Mouse (Mus musculus) liver, embryonic 15.5 days (tissue): ENCODE data around the gene Pagr1a. TPM values are rescaled to one million over a fixed set of nuclear protein-coding genes. Genes with fewer than 3 reads are reported as not detected.

ENCODE experiments used
- ATAC-seq: fragments of 200-750 bp; cut with Nextera tagmentation; 2 replicates; pipeline ENCODE4 v1.8.0; 2017; ENCODE audit warnings: moderate number of reproducible peaks, mild to moderate bottlenecking, moderate library complexity; ENCODE audit not compliant: insufficient read depth
- H3K27ac ChIP-seq: fragments of 300-500 bp; sonication (generic); replicated peaks from 2 replicates; pipeline ENCODE4 v1.5.1; 2015; ENCODE audit warnings: mild to moderate bottlenecking, inconsistent platforms
- H3K27me3 ChIP-seq: fragments of 300-500 bp; sonication (generic); 2 replicates; pipeline ENCODE4 v1.6.1; 2015; ENCODE audit warnings: mild to moderate bottlenecking, inconsistent platforms
- H3K36me3 ChIP-seq: fragments of 300-500 bp; sonication (generic); replicated peaks from 2 replicates; pipeline ENCODE4 v1.6.1; 2015; ENCODE audit warnings: moderate library complexity, mild to moderate bottlenecking, inconsistent platforms
- H3K4me1 ChIP-seq: fragments of 300-500 bp; sonication (generic); replicated peaks from 2 replicates; pipeline ENCODE4 v1.6.1; 2015; ENCODE audit warnings: inconsistent platforms
- H3K4me2 ChIP-seq: fragments of 300-500 bp; sonication (generic); 2 replicates; pipeline ENCODE4 v1.6.1; 2015; ENCODE audit warnings: moderate library complexity, mild to moderate bottlenecking, inconsistent platforms
- H3K4me3 ChIP-seq: fragments of 300-500 bp; sonication (generic); replicated peaks from 2 replicates; pipeline ENCODE4 v1.5.1; 2015; ENCODE audit warnings: mild to moderate bottlenecking, inconsistent platforms
- H3K9ac ChIP-seq: fragments of 300-500 bp; sonication (generic); 2 replicates; pipeline ENCODE4 v1.6.1; 2015; ENCODE audit warnings: moderate library complexity, mild to moderate bottlenecking, inconsistent platforms
- H3K9me3 ChIP-seq: fragments of 300-500 bp; sonication (generic); replicated peaks from 2 replicates; pipeline ENCODE4 v1.6.1; 2016; ENCODE audit warnings: inconsistent platforms
- WGBS: fragments of 180-500 bp; shearing (Covaris S2); methylation state at CpG from one replicate; pipeline ENCODE4 v1.1.7; 2015; ENCODE audit warnings: mixed read lengths; ENCODE audit not compliant: insufficient replicate concordance; 5-methylcytosine and 5-hydroxymethylcytosine counted together
- microRNA-seq: library from miRNA; unstranded; fragments of <30 nt; microRNA quantifications from one replicate; pipeline ENCODE4, GENCODE M21; 2016
- polyA plus RNA-seq: library from polyadenylated mRNA; unstranded; fragments of >200 nt; fragmentation: Nextera tagmentation; extraction: Ambion mirVana; gene quantifications from 2 replicates; pipeline ENCODE4 v1.2.1, GENCODE M21; 2015

Gene Pagr1a
- polyA plus RNA-seq, 1 experiment from 2014 or later: 32.8 TPM

DNA sequence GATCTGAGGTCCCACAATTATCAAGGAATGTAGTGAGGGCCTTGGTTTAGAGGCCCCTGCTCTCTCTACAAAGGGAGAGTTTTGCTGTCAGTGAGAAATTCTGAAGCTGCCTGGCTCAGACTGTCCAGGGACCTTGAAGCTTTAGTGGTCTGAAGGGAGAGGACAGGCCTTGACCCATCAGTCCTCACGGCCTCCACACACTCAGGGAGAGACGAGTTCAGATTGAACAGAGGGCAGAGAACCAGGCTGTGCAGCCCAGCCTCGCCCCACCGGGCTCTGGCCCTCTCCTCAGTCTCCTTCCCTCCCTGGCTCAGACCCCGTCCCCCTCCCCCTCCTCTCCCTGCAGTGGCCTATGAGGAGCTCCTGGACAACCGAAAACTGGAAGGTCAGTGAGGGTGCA, 49.8 kb downstream of the Pagr1a start:
- Histone ChIP-seq H3K4me1 (no peaks in the 10 kb centered on the region), H3K27me3 (peaks cover 19% of the 10 kb centered on the region), H3K27ac (no peak overlapping the region), H3K9ac (no peak overlapping the region), H3K4me2 (no peak overlapping the region), H3K9me3 (no peaks in the 10 kb centered on the region), H3K36me3 (no peaks in the 10 kb centered on the region), H3K4me3 (no peak overlapping the region)
- ATAC-seq: no peak
- 67% methylated on average over 6 of the region's 6 CpGs for WGBS

DNA sequence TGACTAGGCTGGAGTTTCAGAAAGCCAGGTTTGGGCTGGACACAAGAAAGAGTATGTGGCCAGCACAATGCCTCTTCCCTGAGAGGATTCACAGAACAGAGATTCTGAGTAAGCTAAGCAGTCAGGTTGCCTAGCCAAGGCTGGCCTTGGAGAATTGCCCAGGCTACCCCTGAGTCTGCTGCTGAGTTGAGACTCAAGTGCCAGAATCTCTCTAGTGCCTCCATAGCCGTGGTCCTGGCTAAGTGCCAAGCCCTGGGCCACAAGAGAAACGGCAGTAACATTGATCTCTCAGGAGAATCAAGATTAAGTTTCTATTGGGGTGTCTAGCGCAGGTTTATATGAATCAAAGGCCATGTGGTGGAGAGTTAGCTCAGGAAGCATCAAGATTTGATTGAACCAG, 51.6 kb downstream of the Pagr1a start:
- peaks cover 24% of the 10 kb centered on the region for H3K27me3 ChIP-seq
- no peaks in the 10 kb centered on the region for H3K9me3 ChIP-seq
- ATAC-seq: no peak
- no peaks in the 10 kb centered on the region for H3K4me1 ChIP-seq
- no peak overlapping the region for H3K4me2 ChIP-seq
- no peaks in the 10 kb centered on the region for H3K36me3 ChIP-seq
- no peak overlapping the region for H3K4me3 ChIP-seq
- 42% methylated on average over 3 of the region's 3 CpGs for WGBS
- no peak overlapping the region for H3K27ac ChIP-seq
- no peak overlapping the region for H3K9ac ChIP-seq

Small RNAs within 50 kb of the gene (microRNA-seq; reads per million reads assigned to microRNA genes)
- gene Gm44343: not detected

Other genes with a start within 250 kb of the Pagr1a start
- 103 and 119 TPM in 2 replicates for gene Ypel3, start 240.4 kb downstream of the Pagr1a start, polyA plus RNA-seq
- 0.50 and 0.79 TPM in 2 replicates for gene Tbx6, start 235.9 kb downstream of the Pagr1a start, polyA plus RNA-seq
- 107 and 113 TPM in 2 replicates for gene Ppp4c, start 224.9 kb downstream of the Pagr1a start, polyA plus RNA-seq
- gene Fam57b, start 219.7 kb downstream of the Pagr1a start, polyA plus RNA-seq: not detected in 2 replicates
- gene 4930451I11Rik, start 185.7 kb downstream of the Pagr1a start, polyA plus RNA-seq: not detected in 2 replicates
- 0.09 TPM in 1 of 2 replicates, not detected in the other for gene Doc2a, start 169.9 kb downstream of the Pagr1a start, polyA plus RNA-seq
- gene Hirip3, start 155.4 kb downstream of the Pagr1a start, polyA plus RNA-seq: 8.6 and 13.6 TPM in 2 replicates
- 29.4 and 33.9 TPM in 2 replicates for gene Ino80e, start 155.0 kb downstream of the Pagr1a start, polyA plus RNA-seq
- 11.3 and 12.9 TPM in 2 replicates for gene Taok2, start 132.6 kb downstream of the Pagr1a start, polyA plus RNA-seq
- 17.0 and 19.3 TPM in 2 replicates for gene Tmem219, start 94.4 kb downstream of the Pagr1a start, polyA plus RNA-seq
- 4.1 and 5.0 TPM in 2 replicates for gene Kctd13, start 88.5 kb downstream of the Pagr1a start, polyA plus RNA-seq
- not detected in 2 replicates for gene Asphd1, start 67.8 kb downstream of the Pagr1a start, polyA plus RNA-seq
- 0.07 and 0.12 TPM in 2 replicates for gene Sez6l2, start 66.8 kb downstream of the Pagr1a start, polyA plus RNA-seq
- 44.8 and 51.7 TPM in 2 replicates for gene Cdipt, start 41.4 kb downstream of the Pagr1a start, polyA plus RNA-seq
- gene Cdiptos, start 41.3 kb downstream of the Pagr1a start, polyA plus RNA-seq: 0.46 and 0.63 TPM in 2 replicates
- 9.2 TPM in 2 replicates for gene Mvp, start 2.7 kb downstream of the Pagr1a start, polyA plus RNA-seq
- not detected in 2 replicates for gene Pagr1b, start 868 bp downstream of the Pagr1a start, polyA plus RNA-seq
- gene Gm42742, start 3.7 kb upstream of the Pagr1a start, polyA plus RNA-seq: 3.6 and 4.0 TPM in 2 replicates
- gene Prrt2, start 3.9 kb upstream of the Pagr1a start, polyA plus RNA-seq: 0.13 and 0.56 TPM in 2 replicates
- gene Maz, start 9.7 kb upstream of the Pagr1a start, polyA plus RNA-seq: 38.1 and 45.7 TPM in 2 replicates
- gene Kif22, start 25.1 kb upstream of the Pagr1a start, polyA plus RNA-seq: 108 and 111 TPM in 2 replicates
- gene Zg16, start 70.0 kb upstream of the Pagr1a start, polyA plus RNA-seq: 0.24 and 0.33 TPM in 2 replicates
- 8.2 and 9.5 TPM in 2 replicates for gene AI467606, start 74.0 kb upstream of the Pagr1a start, polyA plus RNA-seq
- gene Qprt, start 104.9 kb upstream of the Pagr1a start, polyA plus RNA-seq: 65.5 and 76.7 TPM in 2 replicates
- 6.7 and 6.8 TPM in 2 replicates for gene Spn, start 120.5 kb upstream of the Pagr1a start, polyA plus RNA-seq
- gene Cd2bp2, start 178.7 kb upstream of the Pagr1a start, polyA plus RNA-seq: 18.0 and 21.5 TPM in 2 replicates
- 17.1 and 18.2 TPM in 2 replicates for gene Tbc1d10b, start 191.1 kb upstream of the Pagr1a start, polyA plus RNA-seq
- 67.8 and 89.3 TPM in 2 replicates for gene Mylpf, start 191.5 kb upstream of the Pagr1a start, polyA plus RNA-seq
- gene Zfp553, start 215.7 kb upstream of the Pagr1a start, polyA plus RNA-seq: 6.3 and 6.8 TPM in 2 replicates
- gene Sept1, start 215.8 kb upstream of the Pagr1a start, polyA plus RNA-seq: 9.4 and 9.7 TPM in 2 replicates
- gene Zfp771, start 226.9 kb upstream of the Pagr1a start, polyA plus RNA-seq: 13.8 and 15.0 TPM in 2 replicates
- gene Dctpp1, start 243.4 kb upstream of the Pagr1a start, polyA plus RNA-seq: 74.2 and 84.8 TPM in 2 replicates